Mouse (Mus musculus): ENCODE data around the gene Itgad.

The Itgad gene

DNA sequence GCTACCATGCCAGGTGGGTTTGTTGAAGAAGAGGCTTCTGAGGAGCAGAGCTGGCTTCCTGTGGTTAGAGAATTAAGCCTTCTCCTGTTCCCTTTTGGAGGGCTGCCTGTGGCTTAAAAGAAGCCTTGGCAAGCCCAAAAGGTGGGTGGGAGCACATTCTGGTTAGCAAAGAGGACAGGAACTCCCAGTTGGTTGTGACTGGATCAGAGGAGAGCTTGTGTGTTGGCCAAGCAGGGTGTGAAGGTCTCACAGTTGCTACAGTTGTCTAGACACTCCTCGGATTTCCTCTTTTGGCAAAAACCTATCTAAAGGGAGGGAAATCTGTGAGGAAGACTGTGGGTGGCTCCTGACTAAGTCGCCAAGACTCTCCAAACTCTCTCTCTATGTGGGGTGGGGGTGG, 24.2 kb downstream of the Itgad start:
- DNase-seq (ENCODE audit: low read depth in 2 of 2, low spot score in 2 of 2), result no peak

DNA sequence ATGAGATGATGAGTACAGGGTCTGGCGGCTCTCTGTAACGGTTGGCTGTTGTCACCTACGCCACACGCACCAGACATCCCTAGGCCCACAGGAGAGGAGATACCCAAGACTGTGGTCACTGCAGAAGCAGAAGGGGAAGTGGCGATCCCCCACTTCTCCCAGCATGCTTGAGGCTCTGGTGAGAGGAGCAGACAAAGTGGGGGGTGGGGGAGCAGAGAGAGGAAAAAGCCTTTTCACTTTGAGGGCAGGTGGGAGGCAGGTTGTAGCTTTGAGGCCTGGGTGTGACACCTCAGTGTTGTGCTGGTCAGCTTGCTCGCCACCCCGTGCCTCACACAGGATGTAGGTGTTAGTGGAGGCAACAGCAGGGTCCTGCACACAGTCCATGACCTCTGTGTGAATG, 25.9 kb downstream of the Itgad start:
- DNase-seq (ENCODE audit: low read depth in 2 of 2, low spot score in 2 of 2), result no peak

DNA sequence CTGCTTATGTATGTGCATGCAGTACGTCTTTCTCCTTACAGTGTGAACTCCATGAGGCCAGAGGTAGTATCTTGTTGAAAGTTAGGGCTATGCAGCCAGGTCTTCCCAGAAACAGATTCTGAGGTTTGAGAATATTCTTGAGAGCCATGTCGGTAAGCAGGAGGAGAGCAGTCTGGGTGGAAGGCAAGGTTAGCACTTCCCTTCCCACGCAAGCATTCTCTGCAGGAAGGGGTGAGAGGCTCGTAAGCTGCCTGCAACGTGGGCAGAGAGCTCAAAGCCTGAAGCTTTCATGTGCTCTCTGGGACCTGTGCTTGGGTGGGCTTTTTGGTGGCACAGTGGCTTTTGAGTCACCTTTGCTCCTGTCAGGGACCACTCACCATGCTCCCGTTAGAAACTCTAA, 26.4 kb downstream of the Itgad start:
- DNase-seq (ENCODE audit: low read depth in 2 of 2, low spot score in 2 of 2), result peak in 1 of 2 experiments; percentile 11

DNA sequence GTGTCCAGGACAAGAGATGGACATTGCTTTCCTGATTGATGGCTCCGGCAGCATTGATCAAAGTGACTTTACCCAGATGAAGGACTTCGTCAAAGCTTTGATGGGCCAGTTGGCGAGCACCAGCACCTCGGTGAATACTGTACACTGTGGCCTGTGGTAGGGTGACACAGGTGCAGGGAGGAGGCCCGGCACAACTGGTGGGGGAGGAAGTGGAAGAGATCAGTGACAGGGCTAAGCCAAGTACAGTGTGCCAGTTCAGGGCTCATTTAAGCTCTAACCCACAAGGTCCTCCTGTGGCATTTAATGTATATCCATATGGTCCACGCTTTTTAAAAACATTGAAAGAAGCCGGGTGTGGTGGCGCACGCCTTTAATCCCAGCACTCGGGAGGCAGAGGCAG, 27.5 kb downstream of the Itgad start:
- DNase-seq (ENCODE audit: low read depth in 2 of 2, low spot score in 2 of 2), result peak; percentile 15

DNA sequence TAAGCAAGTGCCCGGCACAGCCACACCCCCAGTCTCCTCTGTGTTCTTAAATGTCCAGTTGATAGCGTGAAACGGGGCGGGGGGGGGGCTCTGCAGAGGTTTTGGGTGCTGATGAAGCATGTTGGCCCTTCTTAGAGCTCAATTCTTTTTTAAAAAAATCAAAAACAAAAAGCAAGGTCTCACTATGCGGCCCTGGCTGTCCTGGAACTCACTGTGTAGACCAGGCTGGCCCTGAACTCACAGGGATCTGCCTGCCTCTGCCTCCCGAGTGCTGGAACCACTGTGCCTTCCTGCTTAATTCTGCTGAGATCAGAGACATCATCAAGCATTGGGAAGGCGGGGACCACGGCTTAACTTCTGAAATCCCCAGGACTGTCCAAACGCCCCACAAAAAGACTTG, 47.4 kb downstream of the Itgad start:
- DNase-seq (ENCODE audit: low read depth in 2 of 2, low spot score in 2 of 2), result no peak

DNA sequence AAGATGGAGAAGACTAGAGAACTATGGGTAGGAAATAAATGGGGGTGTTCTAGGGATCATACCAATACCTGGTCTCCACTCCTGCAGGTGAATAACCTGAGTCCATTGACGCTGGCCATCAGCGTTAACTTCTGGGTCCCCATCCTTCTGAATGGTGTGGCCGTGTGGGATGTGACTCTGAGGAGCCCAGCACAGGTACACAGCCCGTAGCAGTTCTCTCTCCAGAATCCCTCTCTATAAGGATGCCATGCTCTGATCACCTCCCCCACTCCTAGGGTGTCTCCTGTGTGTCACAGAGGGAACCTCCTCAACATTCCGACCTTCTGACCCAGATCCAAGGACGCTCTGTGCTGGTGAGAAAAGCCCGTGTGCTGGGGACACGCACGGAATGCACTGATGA, 48.9 kb downstream of the Itgad start:
- DNase-seq (ENCODE audit: low read depth in 2 of 2, low spot score in 2 of 2), result no peak

DNA sequence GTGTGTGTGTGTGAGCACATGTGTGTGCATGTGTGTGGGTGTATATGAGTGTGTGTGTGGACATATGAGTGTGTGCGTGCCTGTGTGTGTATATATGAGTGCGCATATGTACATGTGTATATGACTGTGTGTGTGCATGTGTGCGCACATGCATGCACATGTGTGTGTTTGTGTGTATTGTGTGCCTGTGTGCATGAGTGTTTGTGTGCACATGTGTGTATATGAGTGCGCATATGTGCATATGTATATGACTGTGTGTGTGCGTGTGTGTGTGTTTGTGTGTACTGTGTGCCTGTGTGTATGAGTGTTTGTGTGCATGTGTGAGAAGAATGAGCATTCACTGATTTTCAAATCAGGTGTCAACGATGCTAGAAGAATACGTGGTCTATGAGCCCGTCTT, 50.0 kb downstream of the Itgad start:
- DNase-seq (ENCODE audit: low read depth in 2 of 2, low spot score in 2 of 2), result no peak

DNA sequence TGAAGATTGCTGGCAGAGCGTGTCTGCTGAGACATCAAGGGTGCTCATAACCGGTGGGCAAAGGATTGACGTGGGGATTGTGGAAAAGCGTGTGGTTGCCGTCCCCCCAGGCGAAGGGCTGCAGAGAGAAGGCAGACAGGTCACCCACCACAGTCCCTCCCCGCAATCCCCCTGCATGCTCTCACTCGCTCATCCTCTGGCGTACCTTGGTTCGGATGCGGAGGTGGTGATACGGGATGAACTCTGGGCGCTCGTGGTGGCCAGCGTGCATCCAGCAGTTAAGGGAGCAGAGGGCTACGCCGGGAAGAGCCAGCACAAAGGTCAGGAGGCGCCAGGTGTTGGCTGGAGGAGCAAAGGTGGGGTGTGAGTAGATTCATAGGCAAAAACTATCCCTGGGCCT, 51.5 kb downstream of the Itgad start:
- DNase-seq (ENCODE audit: low read depth in 2 of 2, low spot score in 2 of 2), result no peak

DNA sequence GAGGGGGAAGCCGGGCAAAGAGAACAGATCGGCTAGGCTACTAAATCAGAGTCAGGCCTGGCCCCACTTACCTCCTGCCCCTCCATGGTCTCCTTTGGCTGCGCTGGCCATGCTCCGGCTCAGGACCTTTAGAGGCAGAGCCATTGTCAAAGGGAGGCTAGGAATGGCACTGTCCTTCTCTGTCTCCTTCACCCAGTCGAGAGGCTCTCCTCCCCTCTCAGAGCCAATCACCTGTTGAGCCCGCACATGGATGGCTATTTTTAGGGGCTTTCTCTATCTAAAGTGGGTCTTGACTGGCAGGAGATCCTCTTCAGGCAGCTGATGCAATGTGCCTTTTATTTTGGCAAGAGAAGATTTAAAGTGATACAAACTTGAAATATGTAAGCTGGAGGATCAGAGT, 52.0 kb downstream of the Itgad start, which contains the start of gene Cox6a2:
Gene Cox6a2 (minus strand): TSS at position 236 of the 400 bp plus-strand sequence.
- DNase-seq (ENCODE audit: low read depth in 2 of 2, low spot score in 2 of 2), result no peak

DNA sequence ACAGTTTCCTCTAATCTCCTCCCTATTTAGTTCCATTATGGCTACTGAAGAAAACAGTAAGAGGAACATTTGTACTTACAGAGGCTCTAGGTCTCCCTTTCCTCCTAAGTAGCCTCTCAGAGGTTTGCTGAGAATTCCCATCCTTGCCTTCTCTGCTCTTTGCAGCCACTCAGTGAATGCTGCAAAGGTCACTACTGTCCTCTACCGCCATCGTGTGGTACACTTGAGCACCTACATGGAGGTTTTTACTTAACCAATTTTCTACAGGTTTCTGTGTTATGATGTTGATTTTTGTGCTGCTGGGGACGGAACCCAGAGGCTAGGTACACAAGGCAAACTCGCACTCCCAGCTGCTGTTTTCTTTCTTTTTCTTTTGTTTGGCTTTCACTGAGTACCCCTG, 54.0 kb downstream of the Itgad start:
- peak; percentile 40 to 68 for DNase-seq (ENCODE audit: low read depth in 2 of 2, low spot score in 2 of 2)

DNA sequence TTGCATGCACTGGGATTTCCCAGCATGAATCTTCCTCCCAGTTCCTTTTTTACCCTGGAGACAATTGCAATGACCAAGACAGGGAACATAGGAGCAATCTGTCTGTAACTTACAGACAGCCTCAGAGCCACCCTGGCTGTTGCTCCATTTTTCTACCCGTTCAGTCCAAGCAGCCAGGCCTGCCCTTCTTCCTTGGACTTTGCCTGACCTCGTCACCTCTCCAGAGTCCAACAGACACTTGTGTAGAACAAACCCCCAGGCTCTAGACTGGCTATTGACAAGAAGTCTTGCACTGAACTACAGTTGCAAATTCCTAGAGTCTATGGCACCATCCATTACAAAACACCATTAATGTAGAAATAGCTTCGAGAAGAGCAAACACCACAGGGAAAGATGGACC, 55.6 kb downstream of the Itgad start:
- no peak for DNase-seq (ENCODE audit: low read depth in 2 of 2, low spot score in 2 of 2)

DNA sequence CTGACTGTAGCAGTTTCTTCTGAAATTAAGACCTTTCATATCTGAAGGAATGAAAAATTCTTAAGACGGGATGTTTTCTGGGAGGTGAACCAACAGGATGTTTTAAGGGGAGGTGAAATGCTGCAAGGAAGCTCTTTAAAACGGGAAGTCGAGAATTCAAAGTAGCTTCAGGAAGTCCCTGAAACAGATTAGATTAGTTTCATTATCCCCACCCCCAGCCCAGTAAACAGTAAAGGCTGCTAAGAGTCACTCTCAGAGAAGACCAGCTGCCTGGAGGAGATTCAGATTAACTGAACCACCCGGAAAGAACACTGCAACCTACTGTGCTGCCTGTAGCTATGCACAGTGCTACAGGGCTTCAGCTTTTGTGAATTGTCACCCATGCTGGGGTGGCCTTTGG, 65.8 kb downstream of the Itgad start:
- no peak for DNase-seq (ENCODE audit: low read depth in 2 of 2, low spot score in 2 of 2)

DNA sequence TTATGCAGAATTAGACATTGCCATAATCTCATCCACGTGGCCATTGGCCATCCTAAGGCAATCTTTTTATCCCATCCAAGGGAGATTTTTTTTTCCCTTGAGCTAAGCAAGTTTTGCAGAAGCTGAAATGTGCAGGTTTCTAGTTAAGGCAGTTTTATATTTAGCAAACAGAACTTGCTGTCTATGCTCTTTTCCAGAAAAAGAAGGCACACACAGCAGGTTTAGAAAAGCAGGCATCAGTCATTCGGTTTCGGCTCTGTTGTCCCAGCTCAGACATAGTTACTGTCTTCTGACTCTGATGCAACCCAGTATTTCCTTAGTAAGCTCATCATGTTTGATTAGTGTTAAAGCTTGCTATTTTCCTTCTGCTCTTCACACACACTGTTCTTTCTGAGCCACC, 66.8 kb downstream of the Itgad start:
- no peak for DNase-seq (ENCODE audit: low read depth in 2 of 2, low spot score in 2 of 2)

DNA sequence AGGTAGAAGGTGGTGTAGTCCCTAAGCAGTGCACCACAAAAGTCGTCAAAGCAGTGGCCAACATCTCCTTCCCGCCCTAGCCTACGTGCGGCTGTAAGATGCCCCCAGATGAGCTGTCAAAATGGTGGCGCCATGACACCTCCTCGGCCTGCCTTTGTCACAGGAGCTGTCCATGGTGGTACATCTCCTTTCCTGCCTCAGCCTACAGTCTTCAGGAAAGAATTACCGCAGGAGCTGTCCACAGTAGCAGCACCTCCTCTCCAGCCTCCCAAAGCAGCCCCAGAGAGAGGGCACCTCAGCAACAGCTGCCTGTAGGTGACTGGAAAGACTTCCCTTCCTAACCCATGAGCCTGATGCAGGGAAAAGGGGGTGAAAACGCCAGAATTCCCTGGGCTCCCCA, 77.6 kb downstream of the Itgad start:
- DNase-seq (ENCODE audit: low read depth in 2 of 2, low spot score in 2 of 2), result no peak

DNA sequence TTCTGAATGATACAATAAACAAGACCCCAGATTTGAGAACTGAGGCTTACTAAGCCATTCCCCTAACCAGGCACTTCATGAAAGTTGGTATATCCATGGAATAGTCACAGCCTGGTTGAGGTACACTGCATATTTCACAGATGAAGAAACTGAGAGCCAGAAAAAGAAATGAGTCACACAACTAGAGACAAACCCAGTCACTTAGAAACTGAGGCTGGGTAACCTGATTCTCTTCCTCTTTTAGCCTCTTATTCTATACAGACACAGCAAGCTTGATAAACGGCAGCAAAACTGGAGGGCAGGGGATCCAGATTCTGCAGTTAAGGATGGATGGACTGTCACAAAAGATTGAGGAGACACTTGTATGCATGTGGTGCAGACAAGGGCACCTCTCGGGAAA, 80.6 kb downstream of the Itgad start:
- DNase-seq (ENCODE audit: low read depth in 2 of 2, low spot score in 2 of 2), result no peak

DNA sequence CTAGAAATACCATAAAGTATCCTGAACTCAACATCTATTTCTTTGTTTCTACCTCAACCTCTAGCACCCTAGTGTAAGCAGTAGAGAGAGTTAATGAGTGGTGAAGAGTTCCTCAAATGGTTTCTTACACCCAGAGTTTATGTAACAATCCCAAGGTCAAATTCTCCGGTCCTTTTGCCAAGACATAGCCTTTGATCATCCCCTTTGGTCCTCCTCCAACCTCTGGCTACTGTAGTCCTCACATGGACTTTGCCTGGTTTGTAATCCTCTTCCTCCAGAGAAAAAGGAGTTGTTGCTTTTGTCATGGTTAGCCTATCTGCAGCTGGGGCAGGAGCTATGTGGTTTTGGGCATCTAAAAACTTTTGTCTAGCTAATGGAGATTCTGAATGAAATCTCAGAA, 81.3 kb downstream of the Itgad start:
- DNase-seq (ENCODE audit: low read depth in 2 of 2, low spot score in 2 of 2), result no peak

DNA sequence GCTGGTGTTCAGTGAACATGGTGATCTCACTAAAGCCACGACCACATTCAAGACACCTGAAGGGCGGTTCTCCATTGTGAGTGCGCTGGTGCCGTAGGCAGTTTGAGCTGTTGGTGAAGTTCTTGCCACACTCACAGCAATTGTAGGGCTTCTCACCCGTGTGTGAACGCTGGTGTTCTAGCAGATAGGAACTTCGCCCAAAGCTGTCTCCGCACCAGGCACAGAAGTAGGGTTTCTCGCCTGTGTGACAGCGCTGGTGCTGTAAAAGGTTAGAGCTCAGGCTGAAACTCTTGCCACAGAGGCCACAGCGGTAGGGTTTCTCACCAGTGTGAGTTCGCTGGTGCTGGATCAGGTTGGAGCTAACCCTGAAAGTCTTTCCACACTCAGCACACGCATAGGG, 82.2 kb downstream of the Itgad start:
- no peak for DNase-seq (ENCODE audit: low read depth in 2 of 2, low spot score in 2 of 2)

DNA sequence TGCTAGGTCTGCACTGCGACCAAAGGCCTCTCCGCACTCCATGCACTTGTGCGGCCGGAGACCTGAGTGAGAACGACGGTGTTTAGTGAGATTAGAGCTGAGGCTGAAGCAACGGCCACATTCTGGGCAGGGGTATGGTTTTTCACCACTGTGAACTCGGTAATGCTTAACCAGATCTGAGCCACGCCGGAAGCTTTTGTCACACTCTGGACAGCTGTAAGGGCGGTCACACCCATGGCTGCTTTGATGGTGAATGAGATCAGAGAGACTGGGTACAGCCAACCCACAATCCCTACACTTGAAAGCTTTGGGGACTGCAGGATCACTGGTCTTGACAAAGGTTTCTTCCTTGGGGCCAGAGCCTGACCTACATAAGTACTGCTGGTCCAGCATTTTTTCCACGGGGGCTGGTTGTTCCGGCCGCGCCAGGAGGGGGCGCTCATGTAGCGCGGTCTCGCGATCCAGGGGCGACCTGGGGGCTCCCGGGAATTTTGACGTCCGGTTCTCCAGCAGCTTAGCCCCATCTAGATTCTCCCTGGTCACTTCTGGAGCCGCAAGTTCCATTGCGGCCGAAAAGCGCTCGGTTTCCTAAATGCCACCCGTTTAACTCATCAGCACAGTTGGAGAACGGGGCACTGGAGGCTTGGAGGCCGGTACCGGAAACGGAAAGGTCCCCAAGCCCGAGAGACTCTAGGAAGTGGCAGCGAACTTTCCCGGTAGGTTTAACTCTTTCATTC, 82.8 kb downstream of the Itgad start, which contains the start of gene Armc5:
Gene Armc5 (plus strand): TSS at position 487 of the 737 bp plus-strand sequence.
- peak; percentile 65 to 71 for DNase-seq (ENCODE audit: low read depth in 2 of 2, low spot score in 2 of 2)

DNA sequence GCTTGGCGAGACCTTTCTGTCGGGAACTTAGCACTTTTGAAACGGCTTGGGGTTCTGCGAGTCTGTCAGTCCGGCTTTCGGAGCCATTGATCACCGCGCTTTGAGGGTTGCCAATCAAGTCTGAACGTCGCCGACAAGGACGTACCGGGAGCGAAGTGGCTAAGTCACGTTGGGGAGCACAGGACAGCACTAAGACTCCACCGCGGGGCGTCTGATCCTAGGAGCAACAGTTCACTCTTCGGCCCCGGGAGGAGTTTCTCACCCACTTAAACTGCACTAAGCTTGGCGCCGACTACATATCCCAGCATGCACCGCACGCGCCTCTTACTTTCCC, 83.4 kb downstream of the Itgad start:
- DNase-seq (ENCODE audit: low read depth in 2 of 2, low spot score in 2 of 2), result no peak

DNA sequence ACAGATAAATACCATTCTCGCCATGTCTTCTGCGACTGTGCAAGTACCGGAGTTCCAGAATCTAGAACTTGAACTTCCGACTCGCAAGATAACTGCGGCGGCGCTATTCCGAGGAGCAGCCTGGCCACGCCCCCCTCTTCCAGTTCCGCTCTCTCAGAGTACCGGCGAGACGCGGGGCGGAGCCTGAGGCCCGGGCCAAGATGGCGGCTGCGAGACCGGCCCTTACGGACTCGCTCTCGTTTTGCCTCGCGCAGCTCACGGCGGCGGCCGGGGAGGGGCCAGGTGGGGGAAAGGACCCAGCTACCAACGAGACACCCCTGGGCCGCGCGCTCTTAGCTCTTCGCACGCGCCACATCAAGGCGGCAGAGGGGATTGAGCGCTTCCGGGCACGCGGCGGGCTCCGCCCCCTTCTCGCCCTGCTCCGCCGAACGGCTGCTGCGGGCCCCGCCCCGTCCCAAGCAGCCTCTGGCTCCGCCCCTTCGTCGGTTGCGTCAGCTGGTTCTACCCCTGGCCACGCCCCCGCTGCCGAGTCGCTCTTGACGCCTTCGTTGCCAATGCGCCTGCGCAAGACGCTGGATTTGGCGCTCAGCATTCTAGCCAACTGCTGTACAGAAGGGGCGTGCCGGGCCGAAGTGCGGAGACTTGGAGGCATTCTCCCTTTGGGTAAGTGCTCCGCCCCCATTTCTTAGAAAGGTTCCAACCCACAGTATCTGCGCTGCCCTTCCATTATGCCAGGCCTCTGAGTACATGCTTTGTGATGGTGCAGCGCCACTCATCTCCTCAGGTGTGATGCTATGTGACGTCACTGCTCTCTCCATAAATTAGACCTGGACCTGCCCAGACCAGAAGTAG, 84.0 kb downstream of the Itgad start, which contains the start of gene 9130023H24Rik:
Gene 9130023H24Rik (minus strand): TSS at position 105 of the 852 bp plus-strand sequence.
- DNase-seq (ENCODE audit: low read depth in 2 of 2, low spot score in 2 of 2), result peak; percentile 99 to 100

DNA sequence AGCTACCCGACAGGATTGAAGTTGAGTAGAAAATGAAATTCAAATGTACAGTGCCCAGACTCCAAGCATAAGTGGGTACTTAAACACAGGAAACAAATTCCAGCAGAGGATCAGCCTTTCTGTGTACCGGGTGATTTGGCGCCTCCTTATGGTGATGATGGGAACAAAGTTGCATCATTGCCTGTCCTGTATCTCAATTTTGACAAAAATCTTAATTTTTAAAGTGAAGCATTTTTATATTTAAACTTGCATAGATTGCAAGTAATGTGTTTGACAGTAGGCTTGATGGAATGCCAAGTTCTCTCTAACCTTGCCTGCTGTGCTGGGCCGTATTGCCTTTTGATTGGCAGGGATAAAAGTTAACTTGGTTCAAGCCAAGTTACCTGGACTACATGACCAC, 84.8 kb downstream of the Itgad start:
- DNase-seq (ENCODE audit: low read depth in 2 of 2, low spot score in 2 of 2), result peak in 1 of 2 experiments; percentile 51

DNA sequence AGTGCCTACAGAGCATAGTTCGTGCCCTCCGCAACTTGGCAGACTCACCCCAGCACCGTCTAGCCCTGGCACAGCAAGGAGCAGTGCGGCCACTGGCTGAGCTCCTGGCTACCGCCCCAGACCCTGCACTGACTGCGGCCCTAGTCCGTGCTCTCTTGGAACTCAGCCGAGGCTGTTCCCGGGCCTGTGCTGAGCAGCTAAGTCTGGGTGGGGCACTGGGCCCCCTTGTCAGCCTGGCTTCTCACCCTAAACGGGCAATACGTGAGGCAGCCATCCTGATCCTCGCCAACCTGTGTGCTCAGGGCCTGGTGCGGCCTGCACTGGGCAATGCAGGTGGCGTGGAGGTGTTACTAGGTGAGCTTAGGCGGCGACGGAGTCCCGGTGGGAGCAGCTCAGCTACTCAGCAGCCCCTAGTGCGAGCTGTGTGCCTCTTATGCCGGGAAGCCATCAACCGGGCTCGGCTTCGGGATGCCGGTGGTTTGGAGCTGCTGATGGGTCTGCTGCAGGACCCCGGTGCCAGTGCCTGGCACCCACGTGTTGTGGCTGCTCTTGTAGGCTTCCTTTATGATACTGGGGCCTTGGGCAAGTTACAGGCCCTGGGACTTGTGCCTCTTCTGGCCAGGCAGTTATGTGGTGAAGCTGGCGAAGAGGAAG, 86.1 kb downstream of the Itgad start:
- DNase-seq (ENCODE audit: low read depth in 2 of 2, low spot score in 2 of 2), result no peak
